Mouse (Mus musculus) adrenal gland, postnatal 25 days (tissue): ENCODE measurements at regions not wholly inside any gene's neighbourhood (a gene's known extent, or its start where the extent isn't known, plus 50 kb on each side); places are given as distances from the start of the nearest gene placed in this dataset.
A peak's percentile ranks its signal among the peaks of the same experiment; 100 is the strongest.

Experiments
- DNase-seq: peaks from one replicate; pipeline ENCODE4 v3.0.0; 2021; ENCODE audit warnings: mixed read lengths

DNA sequence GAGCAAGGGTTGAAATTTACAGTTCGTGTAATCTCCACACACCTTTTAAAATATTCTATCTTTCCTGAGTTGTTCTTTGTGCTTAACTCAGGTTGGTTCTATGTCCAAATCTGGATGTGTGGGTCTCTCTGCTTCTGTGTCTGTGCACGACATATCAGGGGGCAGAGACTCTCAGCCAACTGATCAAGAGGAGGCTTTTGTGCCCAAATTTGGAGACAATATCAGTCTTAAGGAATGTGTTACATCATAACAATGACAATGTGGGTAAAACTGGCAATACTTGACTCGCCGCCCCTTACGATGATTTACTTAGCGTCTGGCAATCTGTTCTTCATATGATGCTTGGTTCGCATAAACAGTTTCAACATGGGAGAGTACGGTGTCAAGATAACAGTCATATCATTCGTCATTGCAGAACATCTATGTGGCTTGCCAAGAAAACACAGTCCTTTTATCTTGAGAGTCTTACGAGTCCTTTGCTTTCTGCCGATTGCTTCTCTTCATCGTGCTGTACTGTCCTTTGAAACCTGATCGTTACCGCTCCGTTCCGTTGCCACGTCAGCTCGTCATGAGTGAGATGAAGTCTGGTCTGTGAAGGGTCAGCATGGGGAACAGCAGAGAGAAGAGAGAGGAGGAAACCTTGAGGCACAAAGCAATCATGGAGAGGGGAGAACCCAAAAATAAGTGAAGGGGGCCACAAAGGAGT is 2212.9 kb upstream of the Gm7489 start:
- no peak for DNase-seq

DNA sequence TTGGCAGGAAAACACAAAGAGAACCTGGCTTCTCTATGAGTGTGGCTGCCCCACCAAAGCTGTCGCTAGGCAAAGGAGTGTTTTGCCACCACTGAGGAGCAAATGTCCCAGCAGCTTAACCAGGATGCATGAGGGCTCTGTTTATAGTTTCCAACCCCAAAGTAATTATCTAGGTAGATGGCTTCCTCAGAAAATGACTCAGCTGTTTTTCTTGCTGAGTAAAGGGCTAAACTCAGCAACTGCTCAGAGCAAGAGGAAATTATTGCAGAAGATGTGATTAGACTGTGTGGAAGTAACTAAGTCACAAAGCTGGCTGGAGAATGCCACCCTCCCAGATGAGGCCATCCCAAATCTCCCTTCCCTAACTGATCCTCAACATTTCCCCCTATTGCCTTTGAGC is 2211.2 kb upstream of the Gm7489 start:
- DNase-seq, result no peak

DNA sequence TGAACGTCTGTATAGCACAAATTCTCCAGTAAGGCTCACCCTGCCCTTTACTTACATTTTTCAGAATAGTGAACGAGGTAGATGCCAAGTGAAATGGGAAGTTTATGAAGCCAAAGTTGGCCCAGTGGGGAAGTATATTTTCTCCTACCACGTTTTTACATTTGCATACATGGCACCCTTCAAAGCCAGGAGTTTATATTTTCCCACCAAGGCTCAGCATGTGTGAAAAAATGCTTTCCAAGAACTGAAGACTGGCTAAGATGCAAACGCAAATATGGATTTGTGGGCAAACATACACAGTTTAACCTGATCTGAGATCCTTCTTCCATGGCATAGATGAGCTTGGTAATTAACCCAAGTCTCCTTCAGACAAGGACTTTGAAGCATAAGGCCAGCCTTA is 2209.4 kb upstream of the Gm7489 start:
- no peak for DNase-seq

DNA sequence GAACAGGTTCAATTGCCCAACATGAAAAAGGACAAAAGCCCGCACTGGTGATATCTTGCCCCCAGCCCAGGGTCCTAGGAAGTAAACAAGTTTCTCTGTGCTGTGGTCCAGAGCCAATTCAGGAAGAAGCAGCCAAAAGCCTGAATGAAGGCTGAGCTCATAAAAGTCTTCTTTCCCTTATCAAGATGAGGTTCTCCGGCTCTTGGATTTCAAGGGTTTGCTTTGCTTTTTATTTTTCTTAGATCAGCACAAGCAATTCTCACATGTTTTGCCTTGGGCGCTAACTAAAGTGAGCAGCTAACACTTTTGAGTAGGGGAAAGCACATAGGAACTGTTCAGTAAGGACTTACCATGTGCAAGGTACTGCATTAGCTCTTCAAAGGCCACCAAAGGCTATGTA is 2208.0 kb upstream of the Gm7489 start:
- no peak for DNase-seq

DNA sequence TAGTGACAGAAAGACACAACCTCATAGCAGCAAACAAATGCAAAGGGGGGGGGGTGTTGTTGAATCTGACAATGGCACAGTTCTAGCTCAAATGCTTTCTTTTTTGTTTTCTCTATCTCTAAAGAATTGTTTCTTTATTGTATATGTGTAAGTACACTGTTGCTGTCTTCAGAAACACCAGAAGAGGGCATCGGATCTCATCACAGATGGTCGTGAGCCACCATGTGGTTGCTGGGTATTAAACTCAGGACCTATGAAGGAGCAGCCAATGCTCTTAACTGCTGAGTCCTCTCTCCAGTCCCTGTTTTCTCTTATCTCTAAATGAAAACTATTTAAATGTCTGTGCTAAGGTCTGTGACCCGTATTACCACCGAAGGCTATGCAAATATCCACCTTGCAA is 2207.4 kb upstream of the Gm7489 start:
- DNase-seq, result no peak

DNA sequence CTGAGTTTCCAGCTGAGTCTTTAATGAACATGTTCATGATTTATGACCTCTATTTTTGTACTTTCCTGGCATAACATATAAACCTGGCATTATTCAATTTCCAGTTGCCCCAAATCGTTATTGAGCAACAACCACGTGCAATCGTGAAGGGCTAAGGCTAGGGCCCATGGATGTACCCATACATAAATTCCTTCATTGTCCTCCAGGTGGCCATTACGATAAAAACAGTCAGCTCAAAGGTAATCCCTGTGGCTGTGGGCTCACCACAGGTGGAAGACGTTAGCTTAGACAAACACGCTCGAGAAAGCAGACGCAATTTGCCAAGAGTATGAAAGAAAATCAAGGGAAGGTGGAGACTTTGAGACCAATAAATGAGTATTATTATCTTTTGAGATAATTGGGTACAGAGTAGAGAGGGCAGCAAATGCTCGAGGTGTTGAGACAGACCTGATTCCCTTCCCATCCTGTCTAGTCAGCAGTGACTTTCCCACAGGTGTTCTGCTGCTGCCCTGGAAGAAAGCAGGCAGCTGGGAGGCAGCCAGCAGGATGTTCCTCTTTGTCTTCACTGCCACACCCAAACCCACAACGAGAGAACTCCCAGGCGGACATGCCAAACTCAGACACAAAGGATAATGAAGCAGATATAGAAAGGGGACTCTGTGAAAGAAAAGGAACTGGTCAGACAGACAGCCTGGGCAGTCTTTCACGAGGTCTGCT is 2205.4 kb upstream of the Gm7489 start:
- DNase-seq, result no peak

DNA sequence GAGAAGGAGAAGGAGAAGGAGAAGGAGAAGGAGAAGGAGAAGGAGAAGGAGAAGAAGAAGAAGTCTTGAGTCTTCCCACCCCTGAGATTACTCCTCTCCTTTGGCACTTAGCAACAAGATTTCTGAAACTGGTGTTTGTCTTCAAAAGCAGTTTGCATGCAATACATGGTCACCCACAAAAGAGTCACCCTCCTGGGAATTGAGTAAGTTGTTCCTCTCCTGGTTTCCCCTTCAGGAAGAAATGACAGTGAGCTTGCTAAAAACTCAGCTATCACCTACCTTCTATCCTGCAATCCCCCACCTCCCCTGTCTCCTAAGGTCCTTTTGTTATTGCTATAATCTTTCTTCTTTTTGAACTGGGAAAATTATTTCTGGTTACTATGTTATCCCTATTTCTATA is 2204.2 kb upstream of the Gm7489 start:
- no peak for DNase-seq

DNA sequence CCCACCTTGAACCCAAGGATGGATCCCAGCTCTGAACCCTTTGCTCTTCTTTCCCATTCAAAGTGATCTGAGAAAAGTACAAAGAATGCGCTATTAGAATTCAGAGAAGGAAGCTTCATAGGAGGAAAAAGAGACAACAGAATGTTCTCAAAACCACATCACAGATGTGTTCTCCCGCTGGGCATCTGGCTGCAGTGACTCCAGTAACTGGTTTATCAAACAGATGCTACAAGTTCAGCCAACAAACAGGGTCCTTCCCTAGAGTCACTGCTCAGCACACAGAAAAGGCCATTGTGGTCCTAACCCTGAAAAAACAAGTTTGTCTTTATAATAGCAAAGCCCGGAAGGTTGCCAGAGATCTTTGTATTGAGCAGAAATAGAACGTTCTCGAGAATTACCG is 2203.5 kb upstream of the Gm7489 start:
- no peak for DNase-seq

DNA sequence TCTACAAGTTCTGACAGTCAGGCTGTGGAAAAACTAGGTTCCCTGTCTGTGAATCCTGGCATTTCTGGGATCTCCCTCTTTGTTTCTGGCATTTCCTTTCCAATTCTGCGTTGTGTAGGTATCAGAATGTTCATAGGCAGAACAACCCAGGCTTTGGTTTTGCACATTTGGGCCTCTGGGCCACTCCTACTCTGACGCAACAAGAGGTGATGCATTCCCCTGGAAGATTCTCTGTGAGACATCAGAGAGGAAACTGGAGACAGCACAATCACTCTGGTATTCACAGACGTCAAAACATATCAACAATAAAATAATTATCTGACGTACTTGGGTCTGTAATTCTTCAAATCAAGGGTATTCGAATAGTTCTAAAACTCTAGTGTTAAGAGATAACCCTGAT is 2202.4 kb upstream of the Gm7489 start:
- DNase-seq, result no peak

DNA sequence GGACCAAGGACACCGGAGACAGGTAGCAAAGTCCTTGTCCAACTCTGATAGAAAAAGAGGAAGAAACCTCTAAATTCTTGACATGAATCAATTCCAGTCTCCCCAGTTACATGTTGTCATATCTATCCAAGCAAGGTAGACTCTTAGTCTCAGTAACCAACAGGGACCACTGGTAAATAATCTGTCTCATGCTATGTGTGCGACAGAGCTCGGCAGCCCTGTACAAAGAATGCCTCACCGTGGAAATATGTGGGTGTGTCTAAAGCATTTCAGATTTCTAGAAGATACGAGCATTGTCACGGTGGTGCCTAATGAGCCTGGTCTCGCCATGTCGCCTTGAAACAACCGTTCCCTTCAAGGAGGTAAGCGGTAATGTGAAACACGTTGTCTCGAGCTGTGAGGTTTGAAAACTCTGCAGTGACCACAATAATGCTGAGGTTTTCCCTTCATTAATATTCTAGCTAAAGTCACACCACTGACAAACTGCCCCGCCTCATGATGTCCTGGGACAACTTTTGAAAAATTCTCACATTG is 2197.6 kb upstream of the Gm7489 start:
- no peak for DNase-seq

DNA sequence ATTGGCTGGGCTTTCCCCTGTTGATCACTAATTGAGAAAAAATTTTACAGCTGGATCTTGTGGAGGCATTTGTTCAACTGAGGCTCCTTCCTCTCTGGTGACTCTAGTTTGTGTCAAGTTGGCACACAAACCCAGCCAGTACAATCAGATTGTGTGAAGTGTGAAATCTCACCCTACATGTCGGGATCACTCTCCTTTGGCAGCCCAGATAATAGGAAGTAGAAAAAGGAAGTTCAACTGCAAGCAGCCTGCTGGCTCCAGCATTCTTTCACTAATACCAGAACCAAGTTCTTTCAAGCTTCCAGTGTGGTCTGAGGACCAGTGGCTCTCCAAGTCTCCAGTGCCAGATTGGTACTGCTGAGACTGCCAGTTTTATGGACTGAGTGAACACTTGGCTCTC is 2195.2 kb upstream of the Gm7489 start:
- no peak for DNase-seq

DNA sequence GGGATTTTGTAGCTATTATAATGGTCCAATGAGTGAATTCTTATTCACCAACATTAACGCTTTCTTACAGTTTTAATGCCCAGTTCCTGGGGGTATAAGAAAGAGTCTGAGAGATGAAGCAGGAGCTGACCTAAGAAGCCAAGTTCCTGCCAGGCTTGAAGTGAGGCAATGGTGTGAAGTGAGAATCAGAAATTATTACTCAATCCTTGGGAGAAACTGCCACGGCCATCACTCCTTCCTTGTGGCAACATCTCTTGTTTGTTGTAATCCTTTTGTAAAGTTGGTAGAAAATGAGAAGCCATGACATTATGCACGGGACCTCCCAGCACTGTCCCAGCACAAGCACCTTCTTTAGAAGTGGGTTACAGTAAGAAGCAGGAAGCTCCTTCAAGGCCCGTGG is 2192.0 kb upstream of the Gm7489 start:
- no peak for DNase-seq

DNA sequence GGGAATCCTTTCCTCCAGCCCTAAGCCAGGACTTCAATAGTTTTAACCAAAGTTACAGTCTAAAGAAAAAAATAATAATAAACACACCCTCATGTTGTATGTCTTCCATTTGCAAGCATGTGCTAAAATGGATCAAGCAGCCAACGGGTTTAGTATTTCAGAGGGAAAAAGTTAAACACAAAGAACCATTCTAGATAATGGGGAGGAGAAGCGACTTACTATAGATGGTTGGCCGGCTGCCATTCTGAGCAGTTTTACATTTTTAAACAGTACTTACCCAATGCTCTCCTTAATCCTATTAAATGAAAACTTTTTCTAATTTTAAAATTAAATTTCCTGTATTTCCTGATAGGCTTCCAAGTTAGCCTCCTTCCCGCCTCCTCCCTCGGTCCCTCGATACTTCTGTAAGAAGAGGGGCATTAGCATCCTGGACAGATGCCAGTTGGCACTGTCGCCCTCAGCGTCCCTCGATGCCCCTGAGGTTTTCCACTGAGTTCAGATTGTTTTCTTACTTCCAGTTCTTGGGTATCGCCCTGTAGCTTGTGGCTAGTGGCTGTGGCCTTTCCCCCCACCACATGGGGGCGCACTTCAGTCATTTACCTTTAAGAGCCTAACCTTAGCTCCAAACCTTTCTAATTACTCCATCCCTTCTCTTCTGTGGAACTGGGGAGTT is 2188.2 kb upstream of the Gm7489 start:
- DNase-seq, result peak; percentile 81

DNA sequence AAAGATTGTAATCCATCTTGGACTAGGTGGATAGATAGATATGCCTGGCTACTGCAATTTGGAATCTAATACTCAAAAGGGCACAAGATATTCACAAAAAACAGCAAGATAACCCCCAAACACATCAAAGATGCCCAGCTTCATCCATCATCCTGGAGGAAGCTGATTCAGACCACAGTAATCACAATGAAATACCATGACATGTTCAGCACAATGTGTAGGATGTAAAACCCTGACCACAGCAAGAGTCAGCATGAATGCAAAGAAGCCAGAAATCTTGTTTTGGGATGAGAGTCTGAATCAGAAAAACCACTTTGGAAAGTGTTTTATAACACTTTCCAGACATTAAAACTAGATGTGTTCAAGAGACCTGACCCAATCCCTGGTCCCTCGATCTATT is 2180.5 kb upstream of the Gm7489 start:
- DNase-seq, result no peak

DNA sequence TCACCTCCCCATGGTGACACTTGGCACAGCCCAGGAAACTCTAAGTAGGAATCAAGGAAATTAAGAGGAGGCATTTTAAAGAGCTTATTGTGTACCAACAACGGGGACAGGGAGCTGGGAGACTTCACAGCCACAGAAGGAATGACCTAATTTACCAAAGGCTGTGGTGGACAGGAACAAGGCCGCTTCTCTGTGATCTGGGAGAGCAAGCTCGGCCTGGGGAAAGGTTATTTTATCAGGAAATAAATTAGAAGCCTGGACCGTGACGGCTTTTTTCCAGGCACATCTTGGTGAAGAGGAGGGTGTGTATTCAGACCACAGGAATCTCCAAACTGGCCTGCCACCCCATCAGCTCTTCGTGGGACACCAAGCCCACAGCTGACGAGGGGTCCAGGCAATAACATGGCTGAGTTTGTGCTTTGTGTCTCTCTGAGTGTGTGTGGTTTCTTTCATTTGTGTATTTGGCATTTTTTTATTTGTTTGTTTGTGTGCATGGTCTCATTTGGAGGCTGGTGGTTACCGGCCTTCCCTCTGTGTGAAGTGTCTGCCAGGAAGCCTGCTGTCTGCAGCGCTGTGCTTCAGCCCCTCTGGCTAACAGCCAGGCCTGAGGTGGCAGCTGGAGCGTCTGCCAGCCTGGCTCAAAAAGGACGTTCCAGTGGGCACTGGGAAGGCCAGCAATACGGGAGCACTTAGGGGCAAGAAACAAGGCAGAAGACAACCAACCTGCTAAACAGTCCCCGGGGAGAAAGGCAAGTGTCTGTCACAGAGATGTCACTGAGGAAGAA is 2174.6 kb upstream of the Gm7489 start:
- DNase-seq, result peak; percentile 86

DNA sequence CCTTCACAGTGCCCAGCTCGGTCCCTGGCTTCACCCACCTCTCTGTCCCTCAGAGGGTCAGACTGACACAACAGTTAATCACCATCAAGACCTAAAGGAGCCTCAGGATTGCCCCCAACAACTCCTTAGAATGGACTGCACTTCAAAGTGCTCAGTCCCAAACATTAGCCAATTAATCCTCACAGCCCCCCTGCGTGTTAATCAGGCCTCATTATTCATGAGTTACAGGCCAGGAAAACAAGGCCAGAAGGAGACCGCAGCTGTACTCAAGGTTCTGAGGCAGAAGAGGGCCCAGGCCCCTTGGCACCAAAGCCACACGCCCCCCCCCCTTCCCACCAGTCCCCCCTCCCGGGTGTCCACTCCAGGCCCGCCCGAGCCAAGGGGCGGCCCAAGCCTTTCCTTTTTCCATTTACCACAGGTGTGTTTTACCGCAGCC is 2163.8 kb upstream of the Gm7489 start:
- no peak for DNase-seq

DNA sequence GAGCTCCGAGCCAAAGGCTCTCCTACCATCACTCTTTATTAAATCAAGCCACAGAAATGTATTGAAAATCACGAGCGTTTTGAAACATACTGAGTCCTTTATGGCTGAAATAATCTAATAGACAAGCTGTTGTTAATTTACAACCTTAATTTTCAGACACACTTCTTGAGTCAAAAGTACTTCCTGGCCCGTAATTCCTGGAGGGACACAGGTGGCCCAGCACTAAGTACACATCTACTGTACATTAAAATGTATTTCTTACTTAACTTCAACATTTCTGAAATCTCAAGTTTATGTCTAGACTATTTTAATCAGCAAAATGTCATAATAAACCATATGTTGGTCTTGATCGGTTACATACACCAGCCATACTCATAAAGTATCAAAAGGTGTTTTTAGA is 2163.3 kb upstream of the Gm7489 start:
- DNase-seq, result no peak

DNA sequence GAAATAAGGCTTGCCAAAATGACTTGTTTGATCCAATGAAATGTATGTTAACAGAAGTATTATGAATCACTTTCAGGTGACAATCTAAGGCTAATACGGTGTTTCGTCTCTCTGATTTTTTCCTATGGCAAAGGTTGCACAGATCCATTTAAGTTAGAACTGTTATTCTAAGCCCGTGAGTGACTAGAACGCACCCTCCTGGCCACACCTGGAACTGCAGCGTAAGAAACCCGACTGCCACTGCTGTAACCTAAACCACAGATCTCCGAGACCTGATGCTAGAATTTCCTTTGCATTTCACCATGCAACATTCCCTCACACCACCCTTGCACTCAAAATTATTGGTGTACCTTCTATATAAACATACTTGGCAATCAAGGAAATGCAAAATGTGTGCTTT is 2160.6 kb upstream of the Gm7489 start:
- DNase-seq, result peak; percentile 30

DNA sequence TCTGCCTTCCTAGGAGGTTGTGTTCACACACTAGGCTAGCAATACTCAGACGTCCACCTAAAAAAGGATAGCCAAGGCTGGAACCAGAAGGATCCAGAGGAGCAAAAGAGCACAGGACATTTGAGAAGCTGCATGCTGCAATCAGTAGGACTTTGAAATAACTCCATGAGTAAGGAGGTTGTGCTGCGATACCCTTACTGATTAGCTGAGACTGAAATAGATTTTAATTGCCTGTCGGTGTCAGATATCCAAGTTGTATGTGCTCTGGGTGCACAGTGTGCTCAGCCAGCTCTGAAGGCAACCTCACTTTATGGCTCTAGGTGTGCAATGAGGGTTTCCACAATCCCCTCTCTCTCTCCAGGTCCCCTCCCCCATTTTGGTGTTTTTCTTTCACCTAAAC is 2159.2 kb upstream of the Gm7489 start:
- DNase-seq, result no peak

DNA sequence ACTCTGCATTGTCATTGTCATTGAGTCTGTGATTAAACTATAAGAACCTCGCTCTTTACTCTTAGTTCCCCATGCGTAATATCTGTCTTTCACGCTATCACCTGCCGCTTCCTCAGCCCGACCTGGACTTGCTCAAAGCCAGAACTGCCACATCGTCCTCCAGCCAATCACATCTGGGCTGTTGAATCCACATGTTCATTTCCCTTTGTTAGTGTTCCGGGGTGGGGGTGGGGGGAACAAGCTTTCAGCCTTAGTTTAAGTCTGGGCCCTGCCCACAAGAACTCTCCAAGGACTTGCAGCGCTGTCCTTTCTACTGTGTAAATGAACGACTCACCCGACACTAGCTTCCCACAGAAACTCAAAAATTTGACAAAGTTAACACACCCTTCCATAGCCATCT is 2154.6 kb upstream of the Gm7489 start:
- DNase-seq, result no peak

DNA sequence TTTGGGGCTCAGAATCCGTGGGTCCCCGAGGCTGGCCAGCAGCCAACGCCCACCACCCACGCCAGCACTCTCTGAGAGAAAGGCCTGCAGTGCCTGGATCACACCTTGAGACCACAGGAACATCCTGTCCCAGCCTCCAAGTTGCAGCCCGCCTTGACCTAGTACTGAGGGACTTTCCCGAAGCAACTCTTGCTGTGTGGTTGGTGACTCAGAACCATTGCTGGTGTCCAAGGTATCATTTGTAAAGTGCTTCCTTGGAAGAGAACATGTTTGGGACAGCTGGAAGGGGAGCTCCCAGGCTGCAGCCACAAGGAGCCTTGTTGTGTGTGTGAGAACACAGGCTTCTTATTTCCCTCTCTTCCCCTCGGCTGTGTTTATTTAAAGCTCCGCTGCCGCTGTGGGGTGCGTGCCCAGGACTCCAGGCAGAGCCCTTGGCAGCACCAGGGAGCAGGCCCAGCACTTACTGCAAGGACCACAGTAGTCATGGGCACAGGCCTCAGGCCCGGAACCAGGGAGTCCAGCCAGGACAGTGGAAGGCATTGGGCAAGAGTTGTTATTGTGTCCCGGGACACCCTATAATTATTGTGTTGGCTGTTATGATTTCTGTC is 2153.8 kb upstream of the Gm7489 start:
- peak; percentile 15 for DNase-seq

DNA sequence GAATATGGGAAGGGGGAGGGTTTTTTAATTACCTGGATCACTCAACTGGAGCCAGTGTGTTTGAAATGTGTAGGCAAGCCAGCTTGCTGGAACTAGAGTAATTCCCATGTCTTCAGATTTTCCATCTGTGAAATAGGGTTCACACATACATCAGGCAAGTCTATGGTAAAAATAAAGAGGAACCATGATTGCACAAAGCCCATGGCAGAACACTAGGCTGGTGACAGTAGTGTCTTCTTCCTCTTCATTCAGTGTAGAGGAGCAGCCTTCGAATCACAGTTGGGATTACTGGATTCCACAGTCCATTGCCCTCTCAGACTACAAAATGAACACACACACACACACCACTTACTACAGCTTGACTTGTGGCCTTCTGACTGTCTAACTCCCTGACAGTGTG is 2150.5 kb upstream of the Gm7489 start:
- no peak for DNase-seq
